Mouse (Mus musculus) spleen, postnatal 14 days (tissue): ENCODE results near the gene Gab1.

Experiments
- DNase-seq, 2 experiments: peaks; one replicate each; pipeline ENCODE4 v3.0.0; 2021 to 2022; ENCODE audit warnings: low spot score in 2 of 2

Gene Gab1

GRCm38 (mm10) chr8:80872688-80873087 lies 7.6 kb downstream of the Gab1 start:
- no peak for DNase-seq

DNA sequence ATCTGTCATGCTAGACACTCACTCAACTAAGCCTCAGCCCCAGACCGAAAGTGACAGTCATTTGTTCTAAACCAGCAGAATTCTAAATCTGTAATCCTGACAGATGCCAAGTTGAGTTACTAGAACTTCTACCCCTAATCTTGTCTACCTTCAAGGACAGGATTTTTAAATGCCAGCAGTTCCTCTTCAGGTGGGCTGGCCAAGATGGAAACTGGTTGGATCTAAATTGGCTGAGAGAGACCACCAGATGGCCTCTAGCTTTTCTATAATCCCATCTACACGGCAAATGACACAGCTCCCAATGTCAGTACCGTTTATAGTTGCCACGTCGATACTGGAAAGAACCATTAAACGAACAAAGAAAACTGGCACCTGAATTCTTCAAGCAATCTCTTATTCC lies 8.9 kb downstream of the Gab1 start:
- no peak for DNase-seq

GRCm38 (mm10) chr8:80870535-80871204 lies 9.6 kb downstream of the Gab1 start:
- no peak for DNase-seq

DNA sequence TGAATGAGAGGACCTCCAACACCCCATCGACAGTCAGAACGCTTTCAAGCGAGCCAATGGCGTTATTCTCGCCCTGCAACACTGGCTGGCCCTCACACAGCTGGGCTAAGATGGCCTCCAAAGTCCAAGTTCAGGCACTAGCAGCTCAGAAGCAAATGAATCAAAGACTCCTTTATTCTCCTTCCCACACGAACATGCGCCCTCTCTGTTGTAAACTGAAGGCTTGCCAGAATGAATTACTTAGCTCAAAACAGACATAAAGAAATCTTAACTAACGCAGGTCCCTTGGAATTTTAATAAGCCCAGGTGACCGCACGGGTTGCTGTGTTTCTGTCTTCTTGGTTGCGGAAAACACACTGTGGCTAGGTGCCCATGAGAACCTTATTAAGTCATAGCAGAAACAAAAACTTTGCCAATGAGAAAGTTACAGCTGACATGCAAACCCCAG lies 10.4 kb downstream of the Gab1 start:
- no peak for DNase-seq

GRCm38 (mm10) chr8:80868801-80869323 lies 11.5 kb downstream of the Gab1 start:
- DNase-seq, result no peak

- no peak for DNase-seq
Measured at GRCm38 (mm10) chr8:80868006-80868702, 12.2 kb downstream of the Gab1 start.

GRCm38 (mm10) chr8:80867598-80867997 lies 12.7 kb downstream of the Gab1 start:
- DNase-seq, result no peak

DNA sequence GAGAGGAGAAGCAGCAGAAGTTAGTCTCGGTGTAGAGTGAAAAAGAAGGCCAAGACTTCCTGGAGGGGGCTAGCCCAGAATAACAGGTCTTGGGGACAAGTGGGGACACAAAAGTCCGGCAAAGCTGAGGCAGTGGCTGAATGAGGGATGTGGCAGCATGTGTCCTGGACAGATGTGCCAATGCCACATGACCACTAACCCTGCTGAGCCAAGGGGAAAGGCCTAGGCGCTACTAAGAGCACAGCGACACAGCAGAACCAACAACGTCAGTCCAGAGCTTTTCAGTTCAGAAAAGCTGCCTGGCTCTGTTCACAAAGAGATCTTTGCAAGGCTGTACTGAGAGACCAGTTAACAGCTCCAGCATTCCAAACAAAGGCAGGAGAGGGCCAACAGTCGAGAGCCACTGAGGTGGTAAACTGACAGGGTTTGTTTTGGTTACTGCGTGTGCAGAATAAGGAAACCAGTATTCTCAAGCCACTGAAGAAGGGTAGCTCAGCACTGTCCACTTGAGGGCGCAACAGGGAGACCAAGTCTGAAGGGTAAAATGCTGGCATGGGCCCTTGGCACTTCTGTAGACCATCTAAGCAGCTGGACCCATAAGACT lies 15.0 kb downstream of the Gab1 start:
- no peak for DNase-seq

DNA sequence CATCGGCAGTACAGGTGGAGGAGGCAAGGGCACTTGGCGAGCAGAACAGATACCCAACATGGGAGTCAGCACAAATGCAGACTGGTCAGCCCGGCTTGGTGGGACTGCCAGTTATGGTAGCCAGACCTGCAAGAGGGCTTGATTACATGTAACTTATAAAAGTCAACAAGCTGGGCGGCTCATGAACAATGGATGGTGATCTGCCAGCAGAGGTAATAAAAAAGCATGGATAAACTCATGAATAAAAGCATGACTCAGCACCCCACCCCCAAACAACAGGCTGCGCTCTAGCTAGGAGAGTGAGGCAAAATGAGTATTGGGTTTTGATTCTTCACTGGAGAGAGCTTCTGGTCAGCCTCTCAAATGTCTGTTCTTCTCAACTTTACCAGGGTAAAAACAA lies 16.9 kb downstream of the Gab1 start:
- no peak for DNase-seq

- DNase-seq, result no peak
Measured at GRCm38 (mm10) chr8:80859180-80859775, 21.0 kb downstream of the Gab1 start.

DNA sequence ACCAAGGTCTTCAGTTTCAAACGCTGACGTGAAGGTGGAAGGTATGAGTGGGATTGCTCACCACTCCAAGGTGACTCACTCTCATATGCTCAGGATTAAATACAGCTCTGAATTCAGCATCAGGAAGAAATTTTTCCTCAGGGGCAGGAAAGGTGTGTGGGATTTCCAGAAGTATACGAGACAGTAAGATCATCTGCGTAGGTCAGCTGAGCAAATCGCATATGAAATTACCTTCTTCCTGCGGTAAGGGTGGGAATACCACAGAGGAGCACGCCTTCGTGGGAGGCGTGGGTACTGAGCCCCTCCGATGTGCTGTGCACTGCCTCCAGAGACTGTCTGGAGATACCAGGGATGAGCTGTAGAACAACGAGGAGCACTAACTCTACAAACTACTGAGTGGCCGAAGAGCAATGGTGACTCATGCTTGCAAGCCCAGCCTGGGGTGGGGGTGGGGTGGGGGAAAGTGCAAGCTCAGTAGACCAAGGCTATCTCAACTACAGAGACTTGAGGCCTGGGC lies 22.4 kb downstream of the Gab1 start:
- DNase-seq, result no peak

DNA sequence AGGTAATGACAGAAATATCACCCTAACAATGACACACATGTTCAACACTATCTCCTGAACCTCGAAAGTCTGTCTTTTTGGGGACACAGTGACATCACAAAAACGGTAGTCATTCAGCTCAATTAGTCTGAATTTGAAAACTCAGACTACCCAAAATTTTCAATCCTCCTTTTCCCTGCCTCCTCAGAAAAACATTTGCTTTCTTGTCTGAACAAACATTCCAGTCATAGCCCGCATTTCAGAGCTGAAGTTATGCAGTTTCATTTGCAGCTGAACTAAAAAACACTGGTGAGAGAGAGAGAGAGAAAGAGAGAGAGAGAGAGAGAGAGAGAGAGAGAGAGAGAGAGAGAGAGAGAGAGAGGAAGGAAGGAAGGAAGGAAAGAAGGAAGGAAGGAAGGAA lies 23.2 kb downstream of the Gab1 start:
- DNase-seq, result no peak

GRCm38 (mm10) chr8:80856606-80857005 lies 23.7 kb downstream of the Gab1 start:
- DNase-seq, result no peak

DNA sequence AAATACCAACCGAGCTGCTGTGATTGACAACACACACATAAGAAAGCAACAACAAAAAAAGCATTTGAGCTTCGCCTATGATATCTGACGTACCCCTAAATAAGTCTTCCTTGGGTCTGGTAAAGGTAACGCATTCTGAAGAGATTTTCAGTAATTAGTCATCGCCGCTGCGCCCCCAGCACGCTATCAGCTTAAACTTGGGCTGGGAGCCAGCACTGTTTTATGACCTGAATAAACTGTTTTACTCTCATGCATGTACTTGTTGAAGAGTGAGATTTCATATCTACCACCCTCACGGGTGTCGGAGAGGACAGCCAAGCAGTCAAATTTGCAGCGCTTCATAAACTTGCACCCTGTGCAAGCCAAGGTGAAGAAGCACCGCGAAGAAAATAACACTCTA lies 26.7 kb downstream of the Gab1 start:
- no peak for DNase-seq

GRCm38 (mm10) chr8:80853208-80853607 lies 27.1 kb downstream of the Gab1 start:
- no peak for DNase-seq

DNA sequence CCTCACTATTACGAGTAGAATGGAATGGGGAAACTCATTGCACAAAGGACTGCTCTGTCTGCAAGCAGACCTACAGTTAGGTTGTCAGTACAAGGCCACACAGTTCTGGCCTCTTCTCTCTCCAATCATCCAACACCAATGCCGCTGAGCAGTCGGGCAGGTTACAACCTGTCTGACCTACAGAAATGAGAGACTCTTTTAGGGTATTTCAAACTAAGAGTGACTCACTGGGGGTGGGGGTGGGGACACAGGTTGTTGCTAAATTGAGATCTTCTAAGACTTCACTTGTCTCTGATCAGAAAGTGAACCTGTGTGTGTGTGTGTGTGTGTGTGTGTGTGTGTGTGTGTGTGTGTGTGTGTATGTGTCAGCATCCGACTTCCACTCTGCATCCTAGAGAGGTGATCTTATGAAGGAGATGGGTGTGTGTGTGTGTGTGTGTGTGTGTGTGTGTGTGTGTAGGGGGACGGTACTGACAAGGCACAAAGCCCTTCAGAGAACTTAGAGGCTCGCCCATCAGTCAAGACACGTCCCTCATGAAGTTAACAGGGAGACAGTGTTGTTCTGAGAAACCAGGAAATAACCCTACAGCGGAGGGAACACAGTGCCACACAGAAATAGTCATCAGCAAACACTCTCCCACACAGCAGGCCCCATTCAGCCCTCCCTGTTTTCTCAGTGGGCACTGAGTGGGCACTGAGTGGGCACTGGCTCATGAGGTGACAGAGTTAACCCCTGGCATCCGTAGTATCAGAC lies 27.7 kb downstream of the Gab1 start:
- no peak for DNase-seq

- DNase-seq, result no peak
Measured at GRCm38 (mm10) chr8:80851648-80852047, 28.7 kb downstream of the Gab1 start.

- DNase-seq, result no peak
Measured at GRCm38 (mm10) chr8:80850013-80850412, 30.3 kb downstream of the Gab1 start.

GRCm38 (mm10) chr8:80848631-80849030 lies 31.7 kb downstream of the Gab1 start:
- no peak for DNase-seq

GRCm38 (mm10) chr8:80847912-80848311 lies 32.4 kb downstream of the Gab1 start:
- no peak for DNase-seq

- no peak for DNase-seq
Measured at GRCm38 (mm10) chr8:80845284-80845683, 35.0 kb downstream of the Gab1 start.
